Mouse (Mus musculus) intestine, postnatal 0 days (tissue): Measurements from ENCODE around the gene Cops3. TPM values are rescaled to one million over a fixed set of nuclear protein-coding genes. Genes with fewer than 3 reads are reported as not detected.

Source experiments
- ATAC-seq: fragments of 200-750 bp; cut with Nextera tagmentation; 2 replicates; pipeline ENCODE4 v1.8.0; 2017; ENCODE audit warnings: mild to moderate bottlenecking, moderate TSS enrichment, moderate library complexity
- H3K27ac ChIP-seq: fragments of 300-500 bp; sonication (generic); 2 replicates; pipeline ENCODE4 v1.5.1; 2014; ENCODE audit warnings: mild to moderate bottlenecking, low read depth, low read length, moderate library complexity
- H3K27me3 ChIP-seq: fragments of 300-500 bp; sonication (generic); replicated peaks from 2 replicates; pipeline ENCODE4 v1.6.1; 2014; ENCODE audit warnings: low read length, mixed read lengths; ENCODE audit not compliant: control insufficient read depth, insufficient read depth
- H3K36me3 ChIP-seq: fragments of 300-500 bp; sonication (generic); 2 replicates; pipeline ENCODE4 v1.6.1; 2014; ENCODE audit warnings: mild to moderate bottlenecking, moderate library complexity; ENCODE audit not compliant: control insufficient read depth, insufficient read depth
- H3K4me1 ChIP-seq: fragments of 300-500 bp; sonication (generic); replicated peaks from 2 replicates; pipeline ENCODE4 v1.6.1; 2014; ENCODE audit warnings: antibody characterized with exemption, low read length, mixed read lengths; ENCODE audit not compliant: control insufficient read depth, insufficient read depth
- H3K4me2 ChIP-seq: fragments of 300-500 bp; sonication (generic); replicated peaks from 2 replicates; pipeline ENCODE4 v1.6.1; 2014; ENCODE audit warnings: low read depth, mild to moderate bottlenecking, moderate library complexity
- H3K4me3 ChIP-seq: fragments of 300-500 bp; sonication (generic); 2 replicates; pipeline ENCODE4 v1.5.1; 2014; ENCODE audit warnings: low read depth, low read length
- H3K9ac ChIP-seq: fragments of 300-500 bp; sonication (generic); 2 replicates; pipeline ENCODE4 v1.6.1; 2014; ENCODE audit warnings: mild to moderate bottlenecking, low read depth, low read length
- H3K9me3 ChIP-seq: fragments of 300-500 bp; sonication (generic); 2 replicates; pipeline ENCODE4 v1.6.1; 2016; ENCODE audit warnings: mixed run types; ENCODE audit not compliant: control insufficient read depth
- CTCF ChIP-seq: sonication (generic); IDR thresholded peaks from 2 replicates; pipeline ENCODE4 v1.5.1; 2016; ENCODE audit warnings: low read depth, mild to moderate bottlenecking, control low read depth, antibody characterized with exemption, moderate library complexity
- WGBS: fragments of 180-500 bp; shearing (Covaris S2); extraction: QIAGEN DNeasy Blood & Tissue Kit; methylation state at CpG from one replicate; pipeline ENCODE4 v1.1.7; 2014; 5-methylcytosine and 5-hydroxymethylcytosine counted together
- polyA plus RNA-seq: library from polyadenylated mRNA; unstranded; fragments of >200 nt; fragmentation: Nextera tagmentation; extraction: Ambion mirVana; gene quantifications from 2 replicates; pipeline ENCODE4 v1.2.1, GENCODE M21; 2015

Cops3 gene
- polyA plus RNA-seq, 1 experiment from 2014 or later, result 85.6 TPM

DNA sequence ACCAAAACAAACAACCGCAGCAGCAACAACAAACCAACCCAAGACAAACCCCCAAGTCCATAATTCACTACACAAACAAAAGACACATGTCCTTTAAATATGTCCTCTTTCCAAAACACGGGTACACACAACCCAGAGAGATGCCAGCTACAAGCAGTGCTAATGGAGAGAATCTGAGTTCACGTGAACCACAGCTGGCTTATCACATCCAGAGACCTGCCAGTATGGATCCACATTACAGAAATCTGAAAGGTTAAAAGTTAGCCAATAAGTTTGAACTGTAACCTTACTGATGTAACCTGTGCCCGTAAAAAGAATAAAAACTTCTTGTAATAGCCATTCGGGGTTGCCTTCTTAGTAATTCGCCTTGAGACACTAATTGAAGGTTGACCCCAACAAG lies 24.7 kb downstream of the Cops3 start:
- Histone ChIP-seq H3K36me3 (peaks cover 39% of the 10 kb centered on the region), H3K9me3 (no peaks in the 10 kb centered on the region), H3K9ac (no peak overlapping the region), H3K27me3 (no peaks in the 10 kb centered on the region), H3K4me2 (no peak overlapping the region), H3K4me1 (no peaks in the 10 kb centered on the region), H3K4me3 (no peak overlapping the region), H3K27ac (no peak overlapping the region)
- WGBS, result 77% methylated on average over 6 of the region's 6 CpGs
- TF ChIP-seq CTCF, result no peak
- no peak for ATAC-seq

GRCm38 (mm10) chr11:59814311-59814710 lies 25.3 kb downstream of the Cops3 start:
- Histone ChIP-seq H3K36me3 (peaks cover 33% of the 10 kb centered on the region), H3K27me3 (no peaks in the 10 kb centered on the region), H3K4me1 (no peaks in the 10 kb centered on the region), H3K9me3 (no peaks in the 10 kb centered on the region), H3K27ac (no peak overlapping the region), H3K4me3 (no peak overlapping the region), H3K4me2 (no peak overlapping the region), H3K9ac (no peak overlapping the region)
- 83% methylated on average over 1 of the region's 1 CpGs for WGBS
- TF ChIP-seq CTCF, result no peak
- no peak for ATAC-seq

DNA sequence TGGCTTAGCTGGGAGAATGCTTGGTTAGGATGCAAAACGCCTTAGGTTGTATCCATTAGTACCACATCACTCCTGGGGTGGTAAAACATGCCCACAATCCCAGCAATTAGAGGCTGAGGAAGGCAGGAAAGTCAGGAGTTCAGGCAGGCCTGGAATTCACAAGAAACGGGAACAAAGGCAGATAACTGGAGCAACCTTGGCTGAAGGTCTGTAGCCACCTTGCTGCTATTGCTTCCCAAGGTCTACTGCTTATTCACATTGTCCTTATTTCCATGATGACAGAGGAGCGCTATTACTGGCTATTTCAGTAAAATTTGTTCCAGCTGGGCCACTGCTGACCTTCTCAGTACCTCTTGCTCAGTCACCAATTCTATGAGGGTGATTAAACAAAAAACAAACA lies 26.4 kb downstream of the Cops3 start:
- no peak overlapping the region for H3K27ac ChIP-seq
- H3K4me2 ChIP-seq, result no peak overlapping the region
- H3K9me3 ChIP-seq, result no peaks in the 10 kb centered on the region
- no peaks in the 10 kb centered on the region for H3K27me3 ChIP-seq
- H3K4me1 ChIP-seq, result 0 out of 2 replicates have a peak, but pooled peaks cover 6% of the 10 kb centered on the region
- H3K9ac ChIP-seq, result no peak overlapping the region
- no peak for ATAC-seq
- WGBS, result 58% methylated on average over 3 of the region's 3 CpGs
- H3K36me3 ChIP-seq, result peaks cover 22% of the 10 kb centered on the region
- no peak for TF ChIP-seq CTCF
- no peak overlapping the region for H3K4me3 ChIP-seq

- H3K36me3 ChIP-seq, result peaks cover 18% of the 10 kb centered on the region
- H3K27me3 ChIP-seq, result no peaks in the 10 kb centered on the region
- H3K4me2 ChIP-seq, result peak overlapping the region; percentile 80; the same call in 1 of the 2 replicates
- WGBS, result 60% methylated on average over 4 of the region's 4 CpGs
- H3K4me3 ChIP-seq, result no peak overlapping the region
- no peaks in the 10 kb centered on the region for H3K9me3 ChIP-seq
- TF ChIP-seq CTCF, result no peak
- H3K9ac ChIP-seq, result no peak overlapping the region
- ATAC-seq, result no peak
- 0 out of 2 replicates have a peak overlapping the region, but pooled peaks have one; percentile 1 for H3K27ac ChIP-seq
- 0 out of 2 replicates have a peak, but pooled peaks cover 6% of the 10 kb centered on the region for H3K4me1 ChIP-seq
Observed at GRCm38 (mm10) chr11:59811211-59811610, 28.4 kb downstream of the Cops3 start.

DNA sequence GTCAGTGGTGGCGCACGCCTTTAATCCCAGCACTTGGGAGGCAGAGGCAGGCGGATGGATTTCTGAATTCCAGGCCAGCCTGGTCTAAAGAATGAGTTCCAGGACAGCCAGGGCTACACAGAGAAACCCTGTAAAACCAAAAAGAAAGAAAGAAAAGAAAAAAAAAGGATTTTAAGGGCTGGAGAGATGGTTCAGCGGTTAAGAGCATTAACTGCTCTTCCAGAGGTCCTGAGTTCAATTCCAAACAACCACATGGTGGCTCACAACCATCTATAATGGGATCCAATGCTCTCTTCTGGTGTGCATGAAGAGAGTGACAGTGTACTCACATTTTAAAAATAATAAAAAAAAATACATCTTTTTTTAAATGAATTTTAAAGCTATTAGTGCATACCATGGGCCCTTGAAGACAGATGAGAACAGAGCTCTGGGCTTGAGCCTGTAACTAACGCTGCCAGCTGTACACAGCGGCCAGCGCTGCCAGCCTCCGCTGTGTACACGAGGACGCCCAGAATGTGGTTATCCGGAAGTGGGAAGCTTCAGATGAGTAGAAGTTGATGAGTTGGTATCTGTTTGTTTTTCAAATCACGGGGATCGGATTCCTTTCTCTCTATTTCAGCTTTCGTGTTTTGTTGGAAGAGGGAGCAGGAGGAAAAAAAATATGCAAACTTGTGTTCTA lies 29.0 kb downstream of the Cops3 start:
- no peaks in the 10 kb centered on the region for H3K9me3 ChIP-seq
- no peak for TF ChIP-seq CTCF
- H3K9ac ChIP-seq, result peak overlapping the region; percentile 94; the same call in 1 of the 2 replicates
- peak overlapping the region; percentile 93; the same call in 1 of the 2 replicates for H3K27ac ChIP-seq
- H3K4me1 ChIP-seq, result 0 out of 2 replicates have a peak, but pooled peaks cover 6% of the 10 kb centered on the region
- H3K36me3 ChIP-seq, result peaks cover 22% of the 10 kb centered on the region
- peak overlapping the region; percentile 80 for H3K4me2 ChIP-seq
- ATAC-seq, result no peak
- H3K4me3 ChIP-seq, result peak overlapping the region; percentile 76
- H3K27me3 ChIP-seq, result no peaks in the 10 kb centered on the region
- 51% methylated on average over 14 of the region's 14 CpGs for WGBS

- under 1% methylated on average over 52 of the region's 52 CpGs for WGBS
- Histone ChIP-seq H3K27me3 (no peaks in the 10 kb centered on the region), H3K9ac (peak within 1 kb of the TSS; percentile 94), H3K36me3 (peaks cover 30% of the 10 kb centered on the region), H3K4me1 (0 out of 2 replicates have a peak, but pooled peaks cover 6% of the 10 kb centered on the region), H3K4me3 (peak within 1 kb of the TSS; percentile 76), H3K9me3 (no peaks in the 10 kb centered on the region), H3K27ac (peak within 1 kb of the TSS; percentile 93), H3K4me2 (peak within 1 kb of the TSS; percentile 80)
- peak; percentile 67 for TF ChIP-seq CTCF
- peak; percentile 89 for ATAC-seq
Observed at GRCm38 (mm10) chr11:59809670-59810474, 29.8 kb downstream of the Cops3 start, which contains the start of gene Flcn. TSS of gene Flcn (minus strand) at chr11:59810016.
